ENCODE assay signal across 8 mouse cellular contexts in genomic region chrX:13240646-13241425, GRCm38 (mm10). TPM values are rescaled to one million over a fixed set of nuclear protein-coding genes. Genes with fewer than 3 reads are reported as not detected.
A peak's percentile ranks its signal among the peaks of the same experiment; 100 is the strongest.
DNase-seq lines count a peak whose midpoint lies in the region; ATAC-seq and TF ChIP-seq lines count a peak whose summit lies in the region.

No protein-coding gene starts in this region.

- ATAC-seq in kidney, embryonic 14.5 days (ENCODE audit: low FRiP score, low TSS enrichment), result no peak
- ATAC-seq in embryonic facial prominence, embryonic 11.5 days (replicated peaks; ENCODE audit: insufficient number of reproducible peaks, low FRiP score, low TSS enrichment, low read depth), result no peak
- no peak for ATAC-seq in intestine, postnatal 0 days
- no peak for ATAC-seq in neural tube, embryonic 13.5 days (ENCODE audit: low read depth)

- 29% methylated on average over 11 of the region's 11 CpGs for WGBS in kidney, embryonic 14.5 days
- WGBS in embryonic facial prominence, embryonic 11.5 days, result 22% methylated on average over 11 of the region's 11 CpGs
- 28% methylated on average over 11 of the region's 11 CpGs for WGBS in intestine, postnatal 0 days
- 16% methylated on average over 11 of the region's 11 CpGs for WGBS in neural tube, embryonic 13.5 days

- H3K4me1 ChIP-seq in kidney, embryonic 14.5 days (ENCODE audit: control insufficient read depth, insufficient read depth, low read length), result no peaks in the 10 kb centered on the region
- H3K4me1 ChIP-seq in embryonic facial prominence, embryonic 11.5 days (ENCODE audit: control insufficient read depth, insufficient read depth, low read length), result no peaks in the 10 kb centered on the region
- no peaks in the 10 kb centered on the region for H3K4me1 ChIP-seq in intestine, postnatal 0 days (replicated peaks; ENCODE audit: control insufficient read depth, insufficient read depth, low read length)
- H3K4me1 ChIP-seq in neural tube, embryonic 13.5 days (replicated peaks), result peaks cover 32% of the 10 kb centered on the region

- no peak for DNase-seq in kidney, adult 8-10 months
- no peak for DNase-seq in embryonic facial prominence, embryonic 11.5 days (ENCODE audit: low spot score)
- DNase-seq in ovary, postnatal 36 days (ENCODE audit: low spot score), result no peak
- DNase-seq in testis, postnatal 10 days (ENCODE audit: low spot score), result no peak
- no peak for DNase-seq in right cerebral cortex, adult 18-20 months

- peak overlapping the region; percentile 98 for H3K27ac ChIP-seq in kidney, embryonic 14.5 days (ENCODE audit: low read depth, low read length)
- peak overlapping the region; percentile 89; the same call in 1 of the 2 replicates for H3K27ac ChIP-seq in embryonic facial prominence, embryonic 11.5 days (replicated peaks; ENCODE audit: low read depth, low read length)
- peak overlapping the region; percentile 50 for H3K27ac ChIP-seq in intestine, postnatal 0 days (ENCODE audit: low read depth, low read length)
- H3K27ac ChIP-seq in neural tube, embryonic 13.5 days (replicated peaks), result peak overlapping the region; percentile 99

- no peaks in the 10 kb centered on the region; the same call in 1 of the 2 replicates for H3K27me3 ChIP-seq in kidney, embryonic 14.5 days (ENCODE audit: control insufficient read depth, insufficient read depth, low read length)
- no peaks in the 10 kb centered on the region for H3K27me3 ChIP-seq in embryonic facial prominence, embryonic 11.5 days (ENCODE audit: control insufficient read depth, insufficient read depth, low read length)
- no peaks in the 10 kb centered on the region for H3K27me3 ChIP-seq in intestine, postnatal 0 days (replicated peaks; ENCODE audit: control insufficient read depth, insufficient read depth, low read length)
- peaks cover 31% of the 10 kb centered on the region for H3K27me3 ChIP-seq in neural tube, embryonic 13.5 days

- H3K36me3 ChIP-seq in kidney, embryonic 14.5 days (ENCODE audit: control insufficient read depth, insufficient read depth, low read length), result no peaks in the 10 kb centered on the region
- H3K36me3 ChIP-seq in embryonic facial prominence, embryonic 11.5 days (replicated peaks; ENCODE audit: control insufficient read depth, insufficient read depth, low read depth, low read length), result no peaks in the 10 kb centered on the region
- no peaks in the 10 kb centered on the region for H3K36me3 ChIP-seq in intestine, postnatal 0 days (ENCODE audit: control insufficient read depth, insufficient read depth)
- no peaks in the 10 kb centered on the region for H3K36me3 ChIP-seq in neural tube, embryonic 13.5 days

- no peak for TF ChIP-seq CTCF in intestine, postnatal 0 days (IDR thresholded peaks at IDR 0.05; ENCODE audit: low read depth)

- no peak overlapping the region; the same call in 1 of the 2 replicates for H3K9ac ChIP-seq in kidney, embryonic 14.5 days (ENCODE audit: low read depth, low read length)
- peak overlapping the region; percentile 69 for H3K9ac ChIP-seq in embryonic facial prominence, embryonic 11.5 days (replicated peaks; ENCODE audit: low read length)
- peak overlapping the region; percentile 48; the same call in 1 of the 2 replicates for H3K9ac ChIP-seq in intestine, postnatal 0 days (ENCODE audit: low read depth, low read length)
- peak overlapping the region; percentile 77 for H3K9ac ChIP-seq in neural tube, embryonic 13.5 days

- H3K9me3 ChIP-seq in kidney, embryonic 14.5 days (ENCODE audit: control insufficient read depth, low read length), result no peaks in the 10 kb centered on the region
- H3K9me3 ChIP-seq in embryonic facial prominence, embryonic 11.5 days (replicated peaks; ENCODE audit: control insufficient read depth, low read length), result no peaks in the 10 kb centered on the region
- no peaks in the 10 kb centered on the region for H3K9me3 ChIP-seq in intestine, postnatal 0 days (ENCODE audit: control insufficient read depth)
- no peaks in the 10 kb centered on the region for H3K9me3 ChIP-seq in neural tube, embryonic 13.5 days

- no peak overlapping the region for H3K4me3 ChIP-seq in kidney, embryonic 14.5 days (ENCODE audit: low read length)
- no peak overlapping the region for H3K4me3 ChIP-seq in embryonic facial prominence, embryonic 11.5 days (ENCODE audit: low read depth, low read length)
- no peak overlapping the region for H3K4me3 ChIP-seq in intestine, postnatal 0 days (ENCODE audit: low read depth, low read length)
- H3K4me3 ChIP-seq in neural tube, embryonic 13.5 days, result peak overlapping the region; percentile 39

- H3K4me2 ChIP-seq in kidney, embryonic 14.5 days (replicated peaks; ENCODE audit: low read depth, low read length), result peak overlapping the region; percentile 57; the same call in 1 of the 2 replicates
- H3K4me2 ChIP-seq in embryonic facial prominence, embryonic 11.5 days (ENCODE audit: low read depth, low read length), result peak overlapping the region; percentile 42
- H3K4me2 ChIP-seq in intestine, postnatal 0 days (replicated peaks; ENCODE audit: low read depth), result peak overlapping the region; percentile 59
- H3K4me2 ChIP-seq in neural tube, embryonic 13.5 days, result peak overlapping the region; percentile 63

RNA-seq across cellular contexts. Expression of gene Ddx3x, which starts 39.9 kb away (rescaled TPM):
- polyA plus RNA-seq in kidney, embryonic 14.5 days (2014; fragmentation: Nextera tagmentation; extraction: Ambion mirVana), result 131 and 161 TPM in 2 replicates
- polyA plus RNA-seq in embryonic facial prominence, embryonic 11.5 days (2014; fragmentation: Nextera tagmentation; extraction: Ambion mirVana), result 196 and 219 TPM in 2 replicates
- polyA plus RNA-seq in intestine, postnatal 0 days (2015; fragmentation: Nextera tagmentation; extraction: Ambion mirVana), result 84.5 and 92.6 TPM in 2 replicates
- 107 and 114 TPM in 2 replicates for polyA plus RNA-seq in neural tube, embryonic 13.5 days (2015; fragmentation: Nextera tagmentation; extraction: Ambion mirVana)
